Mouse (Mus musculus): ENCODE measurements around the gene Cklf. TPM values are rescaled to one million over a fixed set of nuclear protein-coding genes. Genes with fewer than 3 reads are reported as not detected.

Cklf gene
- polyA plus RNA-seq, 1 experiment from 2014 or later = 36.5 TPM

DNA sequence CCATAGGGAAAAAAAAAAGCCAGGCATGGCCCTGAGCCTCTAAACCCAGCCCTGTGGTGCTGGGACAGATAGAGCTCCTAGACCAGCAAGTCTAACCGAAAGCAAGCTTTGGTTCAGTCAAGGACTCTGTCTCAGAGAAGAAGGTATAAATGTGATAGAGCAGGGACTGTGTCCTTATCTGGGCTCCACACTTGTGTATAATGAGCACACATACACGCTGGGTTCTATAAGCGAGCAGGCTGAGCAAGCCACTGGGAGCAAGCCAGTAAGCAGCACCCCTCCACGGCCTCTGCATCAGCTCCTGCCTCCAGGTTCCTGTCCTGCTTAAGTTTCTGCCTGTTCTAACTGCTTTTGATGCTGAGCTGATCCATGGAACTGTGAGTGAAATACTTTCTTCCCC is 18.6 kb upstream of the Cklf start:
- DNase-seq (ENCODE audit: low spot score) (no peak), ATAC-seq (ENCODE audit: low FRiP score) (no peak)
- H3K27ac ChIP-seq (ENCODE audit: low read depth, low read length) = no peak overlapping the region
- 0 out of 2 replicates have a peak, but pooled peaks cover 9% of the 10 kb centered on the region for H3K36me3 ChIP-seq (ENCODE audit: control insufficient read depth, insufficient read depth, low read length)
- H3K4me1 ChIP-seq (replicated peaks; ENCODE audit: control insufficient read depth, insufficient read depth, low read length) = no peaks in the 10 kb centered on the region
- H3K9ac ChIP-seq (ENCODE audit: low read depth, low read length) = no peak overlapping the region
- H3K4me3 ChIP-seq (ENCODE audit: low read depth, low read length) = no peak overlapping the region
- 95% methylated on average over 4 of the region's 4 CpGs for WGBS
- H3K27me3 ChIP-seq (ENCODE audit: control insufficient read depth, insufficient read depth, low read length) = no peaks in the 10 kb centered on the region
- no peaks in the 10 kb centered on the region for H3K9me3 ChIP-seq (ENCODE audit: control insufficient read depth, low read length)
- no peak overlapping the region for H3K4me2 ChIP-seq (replicated peaks; ENCODE audit: low read depth, low read length)

DNA sequence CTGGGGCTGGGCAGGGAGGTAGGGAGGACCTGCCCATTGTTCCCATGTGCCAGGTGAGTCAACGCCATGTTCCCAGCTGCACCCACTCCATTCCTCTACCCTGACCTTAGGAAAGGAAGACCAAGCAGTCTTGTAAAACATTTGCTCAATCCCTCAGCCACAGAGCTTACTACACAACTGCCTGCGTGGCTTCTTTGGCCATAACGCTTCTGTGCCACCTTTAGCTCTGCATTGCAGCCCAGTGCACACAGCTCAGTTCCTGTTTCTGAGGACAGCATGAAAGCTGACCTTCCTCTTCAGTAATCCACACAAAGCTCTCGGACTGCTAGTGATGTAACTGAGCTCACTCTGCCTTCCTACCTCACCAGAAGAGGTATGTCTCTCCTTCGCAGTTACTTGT is 17.7 kb upstream of the Cklf start:
- ATAC-seq (ENCODE audit: low FRiP score) = no peak
- Histone ChIP-seq H3K4me3 (ENCODE audit: low read depth, low read length) (no peak overlapping the region), H3K36me3 (ENCODE audit: control insufficient read depth, insufficient read depth, low read length) (0 out of 2 replicates have a peak, but pooled peaks cover 6% of the 10 kb centered on the region), H3K4me2 (replicated peaks; ENCODE audit: low read depth, low read length) (no peak overlapping the region), H3K27ac (ENCODE audit: low read depth, low read length) (no peak overlapping the region), H3K9me3 (ENCODE audit: control insufficient read depth, low read length) (no peaks in the 10 kb centered on the region), H3K9ac (ENCODE audit: low read depth, low read length) (no peak overlapping the region), H3K4me1 (replicated peaks; ENCODE audit: control insufficient read depth, insufficient read depth, low read length) (no peaks in the 10 kb centered on the region), H3K27me3 (ENCODE audit: control insufficient read depth, insufficient read depth, low read length) (no peaks in the 10 kb centered on the region)
- WGBS = 93% methylated on average over 5 of the region's 5 CpGs
- no peak for DNase-seq (ENCODE audit: low spot score)

- H3K9me3 ChIP-seq (ENCODE audit: control insufficient read depth, low read length) = no peaks in the 10 kb centered on the region
- no peak overlapping the region for H3K4me2 ChIP-seq (replicated peaks; ENCODE audit: low read depth, low read length)
- ATAC-seq (ENCODE audit: low FRiP score) = 0 out of 2 replicates have a peak, but pooled peaks have one; percentile 59
- H3K9ac ChIP-seq (ENCODE audit: low read depth, low read length) = no peak overlapping the region
- no peak overlapping the region for H3K4me3 ChIP-seq (ENCODE audit: low read depth, low read length)
- no peaks in the 10 kb centered on the region for H3K36me3 ChIP-seq (ENCODE audit: control insufficient read depth, insufficient read depth, low read length)
- H3K4me1 ChIP-seq (replicated peaks; ENCODE audit: control insufficient read depth, insufficient read depth, low read length) = no peaks in the 10 kb centered on the region
- no peak overlapping the region for H3K27ac ChIP-seq (ENCODE audit: low read depth, low read length)
- DNase-seq (ENCODE audit: low spot score) = peak; percentile 36
- no peaks in the 10 kb centered on the region for H3K27me3 ChIP-seq (ENCODE audit: control insufficient read depth, insufficient read depth, low read length)
- 50% methylated on average over 6 of the region's 6 CpGs for WGBS
These were observed 16.1 kb upstream of the Cklf start for GRCm38 (mm10) chr8:104234573-104234972.

DNA sequence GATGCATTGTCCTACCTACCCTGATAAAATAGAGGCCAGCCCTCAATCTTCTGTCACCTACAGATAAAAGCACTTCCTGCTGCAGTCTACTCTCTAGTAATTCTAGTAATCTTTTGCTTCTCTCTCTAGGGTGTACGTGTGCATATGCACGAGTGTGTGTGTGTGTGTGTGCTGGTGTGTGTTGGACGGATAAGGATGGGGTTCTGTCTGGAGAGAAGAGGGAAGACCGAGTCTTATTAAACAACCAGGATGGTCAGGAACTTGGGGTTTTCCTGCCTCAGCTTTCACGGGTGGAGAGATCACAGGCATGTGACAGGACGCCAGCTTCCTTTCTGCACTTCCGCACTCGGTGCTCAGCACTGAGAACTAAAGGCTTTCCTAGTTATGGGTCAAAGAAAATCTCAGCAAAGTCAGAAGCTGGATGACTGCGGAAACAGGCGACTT is 11.2 kb upstream of the Cklf start:
- Histone ChIP-seq H3K4me1 (replicated peaks; ENCODE audit: control insufficient read depth, insufficient read depth, low read length) (no peaks in the 10 kb centered on the region), H3K9me3 (ENCODE audit: control insufficient read depth, low read length) (no peaks in the 10 kb centered on the region), H3K9ac (ENCODE audit: low read depth, low read length) (no peak overlapping the region), H3K4me3 (ENCODE audit: low read depth, low read length) (no peak overlapping the region), H3K4me2 (replicated peaks; ENCODE audit: low read depth, low read length) (no peak overlapping the region), H3K27ac (ENCODE audit: low read depth, low read length) (no peak overlapping the region), H3K27me3 (ENCODE audit: control insufficient read depth, insufficient read depth, low read length) (no peaks in the 10 kb centered on the region), H3K36me3 (ENCODE audit: control insufficient read depth, insufficient read depth, low read length) (peaks cover 2% of the 10 kb centered on the region; the same call in 1 of the 2 replicates)
- DNase-seq (ENCODE audit: low spot score) = no peak
- ATAC-seq (ENCODE audit: low FRiP score) = no peak
- 86% methylated on average over 10 of the region's 10 CpGs for WGBS

DNA sequence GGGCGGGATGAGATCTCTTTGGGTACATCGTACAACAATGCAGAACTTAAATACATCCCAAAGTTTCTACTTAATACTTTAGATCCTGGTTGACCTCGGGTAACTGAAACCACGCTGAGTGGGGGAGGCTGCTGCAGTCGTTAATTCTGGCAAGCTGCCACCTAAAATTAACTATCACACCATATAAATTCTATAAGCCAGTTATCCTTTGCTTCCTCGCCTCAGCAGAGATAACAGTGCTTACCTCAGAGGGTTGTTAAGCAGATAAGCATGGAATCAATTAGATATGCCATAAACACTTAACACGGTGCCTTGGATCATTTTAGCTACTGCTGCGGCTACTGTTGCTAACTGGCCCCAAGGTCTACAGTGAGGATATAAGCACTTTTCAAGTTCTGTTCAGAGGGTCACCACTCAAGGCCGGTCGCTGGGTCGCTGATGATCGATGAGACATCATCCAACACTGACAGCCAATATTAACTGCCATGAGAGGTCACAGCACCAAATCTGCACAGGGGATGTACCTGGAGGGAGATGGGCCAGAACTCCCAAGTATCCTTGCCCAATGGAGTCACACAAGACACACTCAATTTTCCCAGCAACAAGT is 8.5 kb upstream of the Cklf start:
- DNase-seq (ENCODE audit: low spot score) (no peak), ATAC-seq (ENCODE audit: low FRiP score) (no peak)
- no peaks in the 10 kb centered on the region for H3K27me3 ChIP-seq (ENCODE audit: control insufficient read depth, insufficient read depth, low read length)
- no peak overlapping the region for H3K27ac ChIP-seq (ENCODE audit: low read depth, low read length)
- no peak overlapping the region for H3K9ac ChIP-seq (ENCODE audit: low read depth, low read length)
- 86% methylated on average over 12 of the region's 12 CpGs for WGBS
- H3K9me3 ChIP-seq (ENCODE audit: control insufficient read depth, low read length) = no peaks in the 10 kb centered on the region
- no peak overlapping the region for H3K4me3 ChIP-seq (ENCODE audit: low read depth, low read length)
- H3K36me3 ChIP-seq (ENCODE audit: control insufficient read depth, insufficient read depth, low read length) = peaks cover 2% of the 10 kb centered on the region; the same call in 1 of the 2 replicates
- H3K4me2 ChIP-seq (replicated peaks; ENCODE audit: low read depth, low read length) = no peak overlapping the region
- H3K4me1 ChIP-seq (replicated peaks; ENCODE audit: control insufficient read depth, insufficient read depth, low read length) = no peaks in the 10 kb centered on the region

GRCm38 (mm10) chr8:104246621-104247020 is 4.0 kb upstream of the Cklf start:
- peaks cover 2% of the 10 kb centered on the region; the same call in 1 of the 2 replicates for H3K36me3 ChIP-seq (ENCODE audit: control insufficient read depth, insufficient read depth, low read length)
- no peak overlapping the region for H3K27ac ChIP-seq (ENCODE audit: low read depth, low read length)
- DNase-seq (ENCODE audit: low spot score) (no peak), ATAC-seq (ENCODE audit: low FRiP score) (no peak)
- no peak overlapping the region for H3K4me3 ChIP-seq (ENCODE audit: low read depth, low read length)
- no peaks in the 10 kb centered on the region for H3K9me3 ChIP-seq (ENCODE audit: control insufficient read depth, low read length)
- no peaks in the 10 kb centered on the region for H3K27me3 ChIP-seq (ENCODE audit: control insufficient read depth, insufficient read depth, low read length)
- no peak overlapping the region for H3K4me2 ChIP-seq (replicated peaks; ENCODE audit: low read depth, low read length)
- no peaks in the 10 kb centered on the region for H3K4me1 ChIP-seq (replicated peaks; ENCODE audit: control insufficient read depth, insufficient read depth, low read length)
- no peak overlapping the region for H3K9ac ChIP-seq (ENCODE audit: low read depth, low read length)
- WGBS = 84% methylated on average over 4 of the region's 4 CpGs

GRCm38 (mm10) chr8:104247054-104247907 is 3.4 kb upstream of the Cklf start:
- H3K27ac ChIP-seq (ENCODE audit: low read depth, low read length) = no peak overlapping the region
- no peak for ATAC-seq (ENCODE audit: low FRiP score)
- H3K4me1 ChIP-seq (replicated peaks; ENCODE audit: control insufficient read depth, insufficient read depth, low read length) = no peaks in the 10 kb centered on the region
- H3K4me2 ChIP-seq (replicated peaks; ENCODE audit: low read depth, low read length) = peak overlapping the region; percentile 59
- no peaks in the 10 kb centered on the region for H3K9me3 ChIP-seq (ENCODE audit: control insufficient read depth, low read length)
- H3K9ac ChIP-seq (ENCODE audit: low read depth, low read length) = peak overlapping the region; percentile 85; the same call in 1 of the 2 replicates
- no peaks in the 10 kb centered on the region for H3K27me3 ChIP-seq (ENCODE audit: control insufficient read depth, insufficient read depth, low read length)
- peaks cover 2% of the 10 kb centered on the region; the same call in 1 of the 2 replicates for H3K36me3 ChIP-seq (ENCODE audit: control insufficient read depth, insufficient read depth, low read length)
- no peak for DNase-seq (ENCODE audit: low spot score)
- 77% methylated on average over 22 of the region's 22 CpGs for WGBS
- H3K4me3 ChIP-seq (ENCODE audit: low read depth, low read length) = peak overlapping the region; percentile 87

GRCm38 (mm10) chr8:104247908-104248275 is 2.8 kb upstream of the Cklf start:
- no peaks in the 10 kb centered on the region for H3K27me3 ChIP-seq (ENCODE audit: control insufficient read depth, insufficient read depth, low read length)
- WGBS = 5% methylated on average over 11 of the region's 11 CpGs
- no peaks in the 10 kb centered on the region for H3K9me3 ChIP-seq (ENCODE audit: control insufficient read depth, low read length)
- no peaks in the 10 kb centered on the region for H3K4me1 ChIP-seq (replicated peaks; ENCODE audit: control insufficient read depth, insufficient read depth, low read length)
- H3K27ac ChIP-seq (ENCODE audit: low read depth, low read length) = no peak overlapping the region
- peak overlapping the region; percentile 85 for H3K9ac ChIP-seq (ENCODE audit: low read depth, low read length)
- peak; percentile 10; the same call in 1 of the 2 replicates for ATAC-seq (ENCODE audit: low FRiP score)
- DNase-seq (ENCODE audit: low spot score) = peak; percentile 10
- peak overlapping the region; percentile 87 for H3K4me3 ChIP-seq (ENCODE audit: low read depth, low read length)
- peaks cover 2% of the 10 kb centered on the region; the same call in 1 of the 2 replicates for H3K36me3 ChIP-seq (ENCODE audit: control insufficient read depth, insufficient read depth, low read length)
- H3K4me2 ChIP-seq (replicated peaks; ENCODE audit: low read depth, low read length) = peak overlapping the region; percentile 59

Data from hindbrain, embryonic 11.5 days (tissue).